Mouse (Mus musculus): ENCODE data around the gene Dlg5. TPM values are rescaled to one million over a fixed set of nuclear protein-coding genes. Genes with fewer than 3 reads are reported as not detected.

Gene Dlg5
- polyA plus RNA-seq, 1 experiment from 2014 or later, result 16.5 TPM

Small RNA genes lying within 50 kb of the gene (microRNA-seq; reads per million reads assigned to microRNA genes)
- gene Mir7210, result not detected

Other genes with a start within 250 kb of the Dlg5 start
- gene Kcnma1, start 231.4 kb downstream of the Dlg5 start, polyA plus RNA-seq (2016; fragmentation: Nextera tagmentation; extraction: Ambion mirVana), result 0.16 and 0.32 TPM in 2 replicates
- not detected in 2 replicates for gene E330034G19Rik, start 47.3 kb upstream of the Dlg5 start, polyA plus RNA-seq (2016; fragmentation: Nextera tagmentation; extraction: Ambion mirVana)
- 21.2 and 21.3 TPM in 2 replicates for gene Polr3a, start 241.1 kb upstream of the Dlg5 start, polyA plus RNA-seq (2016; fragmentation: Nextera tagmentation; extraction: Ambion mirVana)
- gene Rps24, start 241.2 kb upstream of the Dlg5 start, polyA plus RNA-seq (2016; fragmentation: Nextera tagmentation; extraction: Ambion mirVana), result 1,109 and 1,125 TPM in 2 replicates